Mouse (Mus musculus): ENCODE results near the gene Crygb.

DNA sequence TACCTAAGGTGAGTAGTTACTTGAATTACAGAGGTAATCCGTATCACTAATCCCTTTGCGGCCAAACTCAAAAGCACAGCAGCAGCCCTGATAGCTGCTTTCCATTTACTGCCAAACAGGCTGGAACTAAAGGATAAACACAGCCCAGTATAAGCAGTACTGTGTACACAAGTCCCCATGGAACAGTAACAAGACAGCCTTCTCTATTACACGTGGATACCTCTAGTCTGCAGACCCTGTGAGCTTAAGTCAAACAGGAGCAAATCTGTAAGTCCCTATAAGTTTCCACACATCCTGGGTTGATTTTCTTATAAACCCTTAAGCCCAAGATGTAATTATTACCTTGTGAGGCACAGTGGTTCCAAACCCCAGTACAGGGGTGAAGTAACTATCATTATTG lies 46.6 kb downstream of the Crygb start:
- TF ChIP-seq CTCF (IDR thresholded peaks at IDR 0.05; ENCODE audit: low read depth, low read length): no peak
- no peak for TF ChIP-seq POLR2A (IDR thresholded peaks at IDR 0.05; ENCODE audit: borderline replicate concordance, low read depth, low read length)

All from bone marrow macrophage, adult 2 months (primary cell).